Mouse (Mus musculus) adrenal gland, adult 2 months (tissue): ENCODE data around the gene Tcn2. TPM values are rescaled to one million over a fixed set of nuclear protein-coding genes. Genes with fewer than 3 reads are reported as not detected.
"Not testable (repeated sequence)": the region's sequence is repeated elsewhere in the genome, so short reads cannot be mapped to it uniquely, and the experiment has no call there.

Experiments used
- DNase-seq: peaks from one replicate; pipeline ENCODE4 v3.0.0; 2021
- polyA plus RNA-seq: library from polyadenylated mRNA; depleted of rRNA; stranded (reverse); fragments of >200 nt; gene quantifications from 2 replicates; pipeline ENCODE4 v1.2.3, GENCODE M21; 2012
- total RNA-seq, 2 experiments: library from RNA; stranded (reverse); gene quantifications; 2 replicates each; pipeline ENCODE4 v1.2.3; 2021

Gene Tcn2
- total and polyA plus RNA-seq, 3 experiments = 141 to 160 (median 141) TPM

GRCm38 (mm10) chr11:3930019-3930418, 1.9 kb downstream of the Tcn2 start:
- no peak for DNase-seq

GRCm38 (mm10) chr11:3925916-3926315, 6.0 kb downstream of the Tcn2 start:
- DNase-seq = no peak

- DNase-seq = no peak
These were observed 9.2 kb downstream of the Tcn2 start for GRCm38 (mm10) chr11:3922731-3923130.

GRCm38 (mm10) chr11:3922115-3922514, 9.8 kb downstream of the Tcn2 start:
- no peak for DNase-seq

- peak; percentile 67 for DNase-seq
These were observed 10.6 kb downstream of the Tcn2 start for GRCm38 (mm10) chr11:3921281-3921850.

GRCm38 (mm10) chr11:3920476-3920875, 11.5 kb downstream of the Tcn2 start:
- peak; percentile 82 for DNase-seq

- no peak for DNase-seq
These were observed 13.2 kb downstream of the Tcn2 start for GRCm38 (mm10) chr11:3918738-3919137.

GRCm38 (mm10) chr11:3914109-3914840, 17.7 kb downstream of the Tcn2 start, which contains the start of gene Slc35e4:
Gene Slc35e4, minus strand, starts transcription at chr11:3914664.
- DNase-seq = peak; percentile 85

GRCm38 (mm10) chr11:3913316-3914108, 18.4 kb downstream of the Tcn2 start:
- peak; percentile 98 for DNase-seq

- DNase-seq = peak; percentile 65
These were observed 19.1 kb downstream of the Tcn2 start for GRCm38 (mm10) chr11:3912875-3913271.

GRCm38 (mm10) chr11:3912100-3912874, 19.7 kb downstream of the Tcn2 start:
- DNase-seq = peak; percentile 58

GRCm38 (mm10) chr11:3911440-3911839, 20.5 kb downstream of the Tcn2 start:
- DNase-seq = not testable (repeated sequence)

GRCm38 (mm10) chr11:3910513-3911310, 21.2 kb downstream of the Tcn2 start:
- DNase-seq = no peak

- no peak for DNase-seq
These were observed 22.7 kb downstream of the Tcn2 start for GRCm38 (mm10) chr11:3909236-3909635.

- DNase-seq = peak; percentile 80
These were observed 26.5 kb downstream of the Tcn2 start for GRCm38 (mm10) chr11:3905446-3905845.

GRCm38 (mm10) chr11:3904673-3905072, 27.3 kb downstream of the Tcn2 start:
- DNase-seq = no peak

- DNase-seq = peak; percentile 86
These were observed 28.9 kb downstream of the Tcn2 start for GRCm38 (mm10) chr11:3903046-3903445.

- DNase-seq = no peak
These were observed 29.4 kb downstream of the Tcn2 start for GRCm38 (mm10) chr11:3902516-3902915.

GRCm38 (mm10) chr11:3900296-3900695, 31.7 kb downstream of the Tcn2 start:
- no peak for DNase-seq

- no peak for DNase-seq
These were observed 36.0 kb downstream of the Tcn2 start for GRCm38 (mm10) chr11:3895933-3896332.

- DNase-seq = no peak
These were observed 36.5 kb downstream of the Tcn2 start for GRCm38 (mm10) chr11:3895458-3895857.
